Mouse (Mus musculus) bone marrow macrophage, adult 2 months (primary cell): Measurements from ENCODE around the gene Ctcfl.

Source experiments
- CTCF ChIP-seq: IDR thresholded peaks from 2 replicates; pipeline ENCODE4 v1.5.1; 2012; ENCODE audit warnings: low read depth, mild to moderate bottlenecking, low read length, moderate library complexity
- POLR2A ChIP-seq: IDR thresholded peaks from 2 replicates; pipeline ENCODE4 v1.6.1; 2012; ENCODE audit warnings: mild to moderate bottlenecking, low read depth, low read length, borderline replicate concordance

DNA sequence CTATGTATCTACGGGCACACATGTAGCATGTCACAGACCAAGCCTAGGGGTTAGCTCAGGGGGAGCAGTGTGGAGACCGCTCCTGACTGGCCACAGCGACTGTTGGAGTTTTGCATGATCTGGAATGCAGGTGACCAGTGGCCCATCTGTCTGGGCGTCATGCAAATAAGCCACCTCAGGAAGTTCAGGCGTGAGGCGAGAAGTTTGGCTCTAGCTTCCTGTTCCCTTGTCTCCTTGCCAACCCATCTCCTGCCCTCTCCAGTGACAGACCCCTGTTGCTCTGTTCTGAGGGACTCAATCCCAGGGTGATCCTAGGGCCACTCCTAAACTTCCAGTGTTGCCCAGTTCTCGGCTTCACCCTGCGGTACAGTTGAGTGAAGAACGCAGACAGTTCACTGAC lies 58.9 kb downstream of the Ctcfl start:
- TF ChIP-seq CTCF (no peak), POLR2A (no peak)
